Mouse (Mus musculus) MEL (cell line): ENCODE results near the gene Padi1.

Experiments used
- CTCF ChIP-seq, 3 experiments: IDR thresholded peaks in 2 of 3; conservative IDR thresholded peaks in 1 of 3; 2 replicates each; pipeline ENCODE4 v1.5.1; 2011 to 2012; ENCODE audit warnings: low read length in 3 of 3, low read depth in 2 of 3, mild to moderate bottlenecking in 2 of 3, improper control_type of control experiment in 1 of 3, inconsistent platforms in 1 of 3, mixed read lengths in 1 of 3, moderate library complexity in 1 of 3; ENCODE audit not compliant: control insufficient read depth in 1 of 3, insufficient read depth in 1 of 3, poor library complexity in 1 of 3, severe bottlenecking in 1 of 3
- JUND ChIP-seq: IDR thresholded peaks from 2 replicates; pipeline ENCODE4 v1.6.1; 2011; ENCODE audit warnings: low read depth, mild to moderate bottlenecking, improper control_type of control experiment, low read length
- POLR2A ChIP-seq, 2 experiments: IDR thresholded peaks; 2 replicates each; pipeline ENCODE4 v1.6.1; 2011 to 2012; ENCODE audit warnings: low read length in 2 of 2, mild to moderate bottlenecking in 2 of 2, control low read depth in 1 of 2, improper control_type of control experiment in 1 of 2, low read depth in 1 of 2, moderate library complexity in 1 of 2; ENCODE audit not compliant: control insufficient read depth in 1 of 2, insufficient read depth in 1 of 2, poor library complexity in 1 of 2
- USF2 ChIP-seq, 2 experiments: IDR thresholded peaks; 2 replicates each; pipeline ENCODE4 v1.6.1; 2011 to 2012; ENCODE audit warnings: improper control_type of control experiment in 2 of 2, low read length in 2 of 2, borderline replicate concordance in 1 of 2, inconsistent platforms in 1 of 2, low read depth in 1 of 2, mild to moderate bottlenecking in 1 of 2; ENCODE audit not compliant: insufficient read depth in 1 of 2
- ZKSCAN1 ChIP-seq: IDR thresholded peaks from 2 replicates; pipeline ENCODE4 v1.6.1; 2012; ENCODE audit warnings: low read depth, mild to moderate bottlenecking, inconsistent platforms, low read length, improper control_type of control experiment, moderate library complexity

DNA sequence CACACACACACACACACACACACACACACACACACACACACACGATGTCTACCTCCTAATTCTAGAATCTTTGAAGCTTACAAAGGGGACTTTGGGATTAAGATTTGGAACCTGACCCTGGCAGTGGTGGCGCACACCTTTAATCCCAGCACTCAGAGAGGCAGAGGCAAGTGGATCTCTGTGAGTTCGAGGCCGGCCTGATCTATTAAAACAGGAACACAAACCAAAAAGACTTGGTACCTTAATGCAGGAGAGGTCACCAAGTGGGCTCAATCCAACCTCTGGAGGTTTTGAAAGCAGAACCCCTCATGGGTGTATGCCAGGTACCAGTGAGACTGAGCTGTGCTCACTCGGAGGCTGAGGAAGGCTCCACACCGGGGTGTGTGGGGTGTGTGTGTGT is 33.5 kb upstream of the Padi1 start:
- TF ChIP-seq JUND (no peak), POLR2A (IDR thresholded peaks at IDR 0.05; ENCODE audit: control insufficient read depth in 1 of 2, insufficient read depth in 1 of 2, low read depth in 1 of 2, low read length in 2 of 2, poor library complexity in 1 of 2) (no peak), ZKSCAN1 (no peak), USF2 (IDR thresholded peaks at IDR 0.05; ENCODE audit: borderline replicate concordance in 1 of 2, insufficient read depth in 1 of 2, low read depth in 1 of 2, low read length in 2 of 2) (no peak), CTCF (IDR thresholded peaks at IDR 0.05 in 2 of 3, conservative IDR thresholded peaks at IDR 0.05 in 1 of 3; ENCODE audit: control insufficient read depth in 1 of 3, insufficient read depth in 1 of 3, low read depth in 2 of 3, low read length in 3 of 3, poor library complexity in 1 of 3, severe bottlenecking in 1 of 3) (no peak)
